In the genomic region with DNA sequence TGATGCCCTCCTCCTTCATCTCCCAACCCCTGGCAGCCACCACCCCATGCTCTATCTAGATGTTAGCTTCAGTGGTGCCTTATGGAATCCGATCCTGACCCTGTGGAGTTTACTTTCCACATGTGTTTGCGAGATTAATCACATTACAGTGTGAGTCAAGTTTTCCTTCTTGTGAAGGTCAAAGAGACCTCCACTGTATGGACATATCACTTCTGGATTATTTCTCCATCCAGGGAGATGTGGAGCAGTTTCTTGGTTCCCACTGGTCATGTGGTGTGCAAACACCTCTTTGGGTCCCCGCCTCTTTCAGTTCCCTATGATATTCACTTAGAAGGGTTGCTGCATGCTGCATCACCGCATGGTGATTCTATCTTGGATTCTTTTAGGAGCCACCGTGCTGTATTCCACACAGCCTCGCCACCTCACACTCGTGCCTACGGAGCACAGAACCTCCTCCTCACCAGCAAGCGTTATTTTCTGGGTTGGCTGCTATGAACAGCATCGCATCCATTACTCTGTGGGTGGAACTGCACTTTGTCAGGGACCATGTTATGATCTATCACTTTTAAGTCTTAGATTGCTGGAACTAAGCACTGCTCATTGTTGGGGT, we compare ENCODE assay signal across 15 mouse cellular contexts. TPM values are rescaled to one million over a fixed set of nuclear protein-coding genes. Genes with fewer than 3 reads are reported as not detected.
DNase-seq lines count a peak whose midpoint lies in the region.
"Had no signal": no experiment of that assay in that cellular context is flagged by ENCODE, and none has a peak within 500 bp of the region (broad histone marks: within the 10 kb centered on the region; RNA-seq: fewer than 3 reads in every experiment).

No protein-coding gene starts in this region.

- peak; percentile 44 for DNase-seq in layer of hippocampus, adult 11-12 months (ENCODE audit: low spot score)
- no peak for DNase-seq in layer of hippocampus, postnatal 25 days (ENCODE audit: extremely low spot score in 1 of 2, low spot score in 1 of 2)
- DNase-seq in right cerebral cortex, adult 2 months (ENCODE audit: low spot score in 2 of 2), result peak; percentile 64 to 65
- no peak for DNase-seq in right cerebral cortex, postnatal 4 days
- DNase-seq in 416B (ENCODE audit: low read depth), result peak; percentile 60
- peak; percentile 87 for DNase-seq in brain, adult 2 months (ENCODE audit: low read depth, low spot score)
- DNase-seq in cerebellum, adult 18-20 months, result no peak
- no peak for DNase-seq in adrenal gland, adult 2 months
- DNase-seq: adrenal gland, postnatal 25 days; cerebellum, adult 9-11 months; kidney, adult 2 months; left cerebral cortex, postnatal 4 days had no signal

RNA-seq across cellular contexts. Expression of a gene that starts 9.3 kb away (rescaled TPM):
- total RNA-seq in layer of hippocampus, postnatal 25 days (2021), result 10 to 100 TPM; 61.6 to 63.1 TPM
- total RNA-seq in adrenal gland, adult 2 months (2021), result 10 to 100 TPM in 1 of 2 experiments, 1 to 10 TPM in 1; 8.0 to 10.7 TPM
- polyA plus RNA-seq in adrenal gland, adult 2 months (2012; rRNA removed), result 19.9 and 26.5 TPM in 2 replicates

RNA-seq across cellular contexts. Expression of a gene that starts 44.1 kb away (rescaled TPM):
- total RNA-seq in layer of hippocampus, postnatal 25 days (2021), result not detected
- total RNA-seq in adrenal gland, adult 2 months (2021), result not detected
- not detected in 2 replicates for polyA plus RNA-seq in adrenal gland, adult 2 months (2012; rRNA removed)
- total RNA-seq: gastrocnemius, adult 18-20 months had no signal
- polyA plus RNA-seq: C2C12; kidney, adult 2 months; large intestine, adult 2 months had no signal

Comparison
In these comparisons a context has a peak if more than half of its experiments do, and no peak if none do; other contexts are left out.
1. DNase-seq: peak in layer of hippocampus, adult 11-12 months (single experiment), right cerebral cortex, adult 2 months (2 of 2), 416B (single experiment) and brain, adult 2 months (single experiment); none in layer of hippocampus, postnatal 25 days (0 of 2), right cerebral cortex, postnatal 4 days (single experiment), cerebellum, adult 18-20 months (0 of 2) and adrenal gland, adult 2 months (single experiment).
2. RNA of a gene that starts 9.3 kb away (total RNA-seq): 61.6 to 63.1 TPM in layer of hippocampus, postnatal 25 days; 8.0 to 10.7 TPM in adrenal gland, adult 2 months; every median in the first group is over 4 times any median in the second.